ENCODE assay signal across 17 mouse cellular contexts in genomic region chr12:51147963-51148362, GRCm38 (mm10).
"Had no signal": no experiment of that assay in that cellular context is flagged by ENCODE, and none has a peak within 500 bp of the region (broad histone marks: within the 10 kb centered on the region; RNA-seq: fewer than 3 reads in every experiment).

No protein-coding gene starts in this region.

- H3K9ac ChIP-seq: kidney, embryonic 15.5 days; limb, embryonic 13.5 days; liver, embryonic 13.5 days; midbrain, embryonic 12.5 days; midbrain, embryonic 15.5 days; neural tube, embryonic 12.5 days; neural tube, embryonic 15.5 days had no signal

- H3K4me1 ChIP-seq: limb, embryonic 13.5 days; liver, embryonic 13.5 days; midbrain, embryonic 12.5 days; midbrain, embryonic 15.5 days; neural tube, embryonic 12.5 days; neural tube, embryonic 15.5 days had no signal

- H3K9me3 ChIP-seq: kidney, embryonic 15.5 days; limb, embryonic 13.5 days; liver, embryonic 13.5 days; midbrain, embryonic 12.5 days; midbrain, embryonic 15.5 days; neural tube, embryonic 12.5 days; neural tube, embryonic 15.5 days had no signal

- H3K27me3 ChIP-seq: kidney, embryonic 15.5 days; limb, embryonic 13.5 days; liver, embryonic 13.5 days; midbrain, embryonic 12.5 days; midbrain, embryonic 15.5 days; neural tube, embryonic 12.5 days; neural tube, embryonic 15.5 days had no signal

- H3K36me3 ChIP-seq: kidney, embryonic 15.5 days; limb, embryonic 13.5 days; liver, embryonic 13.5 days; midbrain, embryonic 12.5 days; midbrain, embryonic 15.5 days; neural tube, embryonic 12.5 days; neural tube, embryonic 15.5 days had no signal

- H3K4me2 ChIP-seq: kidney, embryonic 15.5 days; limb, embryonic 13.5 days; liver, embryonic 13.5 days; midbrain, embryonic 12.5 days; midbrain, embryonic 15.5 days; neural tube, embryonic 12.5 days; neural tube, embryonic 15.5 days had no signal

- H3K4me3 ChIP-seq: kidney, embryonic 15.5 days; limb, embryonic 13.5 days; liver, embryonic 13.5 days; midbrain, embryonic 12.5 days; midbrain, embryonic 15.5 days; neural tube, embryonic 12.5 days; neural tube, embryonic 15.5 days had no signal

- ATAC-seq: intestine, postnatal 0 days; midbrain, embryonic 15.5 days had no signal

- H3K27ac ChIP-seq: kidney, embryonic 15.5 days; limb, embryonic 13.5 days; liver, embryonic 13.5 days; macrophage; midbrain, embryonic 12.5 days; midbrain, embryonic 15.5 days; neural tube, embryonic 12.5 days; neural tube, embryonic 15.5 days had no signal

- DNase-seq: kidney, adult 8-10 months; kidney, postnatal 14 days; kidney, postnatal 4 days; left cerebral cortex, postnatal 4 days; liver, embryonic 13.5 days; right cerebral cortex, adult 18-20 months; right cerebral cortex, postnatal 25 days; thymus, adult 18-20 months; thymus, postnatal 36 days had no signal
